Mouse (Mus musculus) olfactory bulb, adult 2 months (tissue): ENCODE data around the gene Fndc3a. TPM values are rescaled to one million over a fixed set of nuclear protein-coding genes. Genes with fewer than 3 reads are reported as not detected.

Experiments
- H3K27ac ChIP-seq: fragments of 200-500 bp; 2 replicates; pipeline ENCODE4 v1.5.1; 2012; ENCODE audit warnings: low read depth, low read length; ENCODE audit not compliant: insufficient read depth
- H3K4me1 ChIP-seq: fragments of 200-500 bp; 2 replicates; pipeline ENCODE4 v1.6.1; 2012; ENCODE audit warnings: low read length; ENCODE audit not compliant: control insufficient read depth, insufficient read depth
- H3K4me3 ChIP-seq: fragments of 200-500 bp; 2 replicates; pipeline ENCODE4 v1.5.1; 2012; ENCODE audit warnings: mild to moderate bottlenecking, low read depth, low read length, moderate library complexity; ENCODE audit not compliant: insufficient read depth
- CTCF ChIP-seq: fragments of 200-500 bp; IDR thresholded peaks from 2 replicates; pipeline ENCODE4 v1.5.1; 2012; ENCODE audit warnings: low read depth, mild to moderate bottlenecking, low read length, moderate library complexity; ENCODE audit not compliant: insufficient read depth
- POLR2A ChIP-seq: fragments of 200-500 bp; IDR thresholded peaks from 2 replicates; pipeline ENCODE4 v1.6.1; 2012; ENCODE audit warnings: mild to moderate bottlenecking, low read depth, low read length, moderate library complexity; ENCODE audit not compliant: insufficient read depth
- WGBS: fragments of 180-500 bp; shearing (Covaris S2); methylation state at CpG from one replicate; pipeline ENCODE4 v1.1.7; 2018; 5-methylcytosine and 5-hydroxymethylcytosine counted together
- polyA plus RNA-seq: library from polyadenylated mRNA; stranded (reverse); fragments of >200 nt; gene quantifications from 2 replicates; pipeline ENCODE4 v1.2.4, GENCODE M21; 2012; ENCODE audit warnings: low replicate concordance; ENCODE audit not compliant: missing spikeins, insufficient read depth, insufficient read length

Gene Fndc3a
- polyA plus RNA-seq, 1 experiment, result not detected

DNA sequence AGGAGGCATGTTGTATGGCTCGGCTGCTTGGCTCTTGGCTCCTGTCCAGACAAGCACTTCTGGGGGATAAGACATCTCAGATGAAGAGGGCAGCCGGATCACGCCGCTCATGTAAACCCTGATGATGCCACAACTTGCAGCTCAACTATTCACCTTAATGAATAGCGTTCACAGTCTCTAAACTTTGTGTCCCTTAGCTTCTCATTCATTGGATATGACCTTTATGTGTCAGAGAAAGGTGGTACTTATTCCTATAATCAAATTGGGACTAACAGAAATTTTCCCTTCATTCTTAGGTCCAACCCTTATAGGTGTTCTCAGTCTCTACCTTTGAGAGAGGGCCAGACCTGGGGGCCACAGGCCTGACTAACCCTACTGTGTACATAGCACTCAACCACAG, 218.1 kb downstream of the Fndc3a start, which contains the start of gene Gm9195:
Gm9195 (minus strand) TSS at position 101 of the 400 bp plus-strand sequence.
- Histone ChIP-seq H3K27ac (no peak within 1 kb of the TSS), H3K4me1 (no peaks in the 10 kb centered on the region), H3K4me3 (no peak within 1 kb of the TSS)
- WGBS, result 78% methylated on average over 5 of the region's 5 CpGs
- TF ChIP-seq CTCF (no peak), POLR2A (no peak)

DNA sequence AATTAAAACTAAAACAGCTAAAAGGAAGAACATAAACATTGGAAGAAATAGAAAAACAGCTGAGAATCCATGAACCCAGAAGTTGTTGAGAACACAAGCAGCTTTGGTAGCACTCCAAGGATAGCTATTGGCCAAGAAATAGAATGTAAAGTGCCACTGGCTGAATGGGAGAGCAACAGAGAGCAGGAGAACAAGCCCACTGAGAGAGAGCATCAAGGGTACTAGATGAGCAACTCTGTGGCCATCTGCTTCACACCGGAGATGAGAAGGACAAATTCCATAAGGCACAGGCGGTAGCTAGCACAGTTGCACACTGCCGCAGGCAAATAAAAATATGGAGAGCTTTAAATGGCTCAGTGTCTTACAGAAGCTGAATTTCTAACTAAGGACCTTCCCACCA, 219.4 kb downstream of the Fndc3a start:
- H3K4me1 ChIP-seq, result no peaks in the 10 kb centered on the region
- TF ChIP-seq POLR2A (no peak), CTCF (no peak)
- WGBS, result 93% methylated on average over 3 of the region's 3 CpGs
- H3K27ac ChIP-seq, result no peak overlapping the region
- H3K4me3 ChIP-seq, result no peak overlapping the region

Other genes starting within 250 kb of the Fndc3a start
- not detected in 2 replicates for gene Gm9195, start 218.2 kb downstream of the Fndc3a start, polyA plus RNA-seq